Mouse (Mus musculus) ES-E14 (cell line): ENCODE measurements around the gene Srgap1.

Source experiments
- CHD2 ChIP-seq: IDR thresholded peaks from 2 replicates; pipeline ENCODE4 v1.6.1; 2014; ENCODE audit warnings: mild to moderate bottlenecking, low read depth, low read length, inconsistent platforms
- HCFC1 ChIP-seq: IDR thresholded peaks from 2 replicates; pipeline ENCODE4 v1.6.1; 2012; ENCODE audit warnings: low read length, inconsistent platforms, borderline replicate concordance; ENCODE audit not compliant: insufficient read depth
- MAFK ChIP-seq: IDR thresholded peaks from 2 replicates; pipeline ENCODE4 v1.6.1; 2014; ENCODE audit warnings: mild to moderate bottlenecking, low read depth, low read length, inconsistent platforms; ENCODE audit not compliant: insufficient read depth
- ZC3H11A ChIP-seq: IDR thresholded peaks from 2 replicates; pipeline ENCODE4 v1.6.1; 2012; ENCODE audit warnings: low read depth, mild to moderate bottlenecking, inconsistent platforms, low read length, borderline replicate concordance

- TF ChIP-seq HCFC1 (no peak), MAFK (no peak), ZC3H11A (no peak), CHD2 (no peak)
These were observed 273.3 kb downstream of the Srgap1 start for GRCm38 (mm10) chr10:121773813-121774212.
